Mouse (Mus musculus): ENCODE results near the gene Ifnz. TPM values are rescaled to one million over a fixed set of nuclear protein-coding genes. Genes with fewer than 3 reads are reported as not detected.
"Not testable (repeated sequence)": the region's sequence is repeated elsewhere in the genome, so short reads cannot be mapped to it uniquely, and the experiment has no call there.

Ifnz gene
- total RNA-seq (2021) (not detected), polyA plus RNA-seq (2012; rRNA removed) (not detected in 2 replicates)
- long read RNA-seq: 0 reads

- H3K79me2 ChIP-seq (replicated peaks; ENCODE audit: control insufficient read depth, insufficient read depth, low read length); H3K27ac ChIP-seq; H3K4me3 ChIP-seq; intact Hi-C loops (cut with DNase I); DNase-seq; H3K4me1 ChIP-seq (ENCODE audit: control insufficient read depth, insufficient read depth, low read length); H3K27me3 ChIP-seq (ENCODE audit: control insufficient read depth, insufficient read depth, low read length); H3K36me3 ChIP-seq (ENCODE audit: control insufficient read depth, insufficient read depth, low read length): not testable (repeated sequence)
- H3K9ac ChIP-seq (ENCODE audit: low read depth, low read length): peak within 1 kb of the TSS; percentile 60
- 16% methylated on average over 4 of the region's 7 CpGs for WGBS
Observed at GRCm38 (mm10) chr4:88781831-88782230, at the start of gene Ifnz. Gene Ifnz, plus strand, starts transcription at chr4:88782131.

DNA sequence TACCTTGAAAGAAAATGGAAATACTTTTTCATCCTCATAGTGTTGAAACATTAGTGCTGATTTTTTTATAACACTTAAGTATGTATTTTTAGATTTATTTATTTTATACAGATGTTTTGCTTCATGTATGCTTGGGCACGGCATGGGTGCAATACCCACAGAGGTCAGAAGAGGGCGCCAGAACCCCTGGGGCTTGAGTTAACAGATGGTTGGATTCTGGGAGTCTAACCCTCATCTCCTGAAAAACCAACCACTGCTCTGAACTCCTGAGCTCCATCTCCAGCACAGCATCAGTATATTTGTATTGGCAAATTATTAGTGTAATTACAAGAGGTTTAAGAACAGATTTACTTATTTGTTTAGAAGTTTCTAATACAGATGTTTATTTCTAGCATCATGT lies 43.5 kb upstream of the Ifnz start:
- WGBS: 1% methylated on average over 2 of the region's 2 CpGs

DNA sequence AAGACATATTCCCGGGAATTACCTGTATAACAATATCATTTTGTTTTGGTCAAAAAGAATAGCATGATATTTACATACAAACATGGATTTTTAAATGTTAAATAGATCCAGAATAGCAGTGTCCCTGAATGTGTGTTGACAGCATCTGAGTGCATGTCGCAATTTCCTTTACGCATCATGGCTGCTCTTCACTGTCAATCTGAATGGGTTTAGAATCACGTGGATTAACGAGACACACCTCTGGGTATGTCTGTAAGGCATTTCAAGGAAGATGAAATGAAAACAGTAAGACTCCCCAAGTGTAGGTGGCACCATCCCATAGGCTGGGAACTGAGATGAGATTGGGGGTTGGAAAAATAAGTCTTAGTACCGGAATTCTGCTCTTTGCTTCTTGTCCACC lies 42.9 kb upstream of the Ifnz start:
- Histone ChIP-seq H3K27me3 (ENCODE audit: control insufficient read depth, insufficient read depth, low read length) (no peaks in the 10 kb centered on the region), H3K79me2 (replicated peaks; ENCODE audit: control insufficient read depth, insufficient read depth, low read length) (no peaks in the 10 kb centered on the region), H3K9ac (ENCODE audit: low read depth, low read length) (no peak overlapping the region), H3K27ac (no peak overlapping the region), H3K4me1 (ENCODE audit: control insufficient read depth, insufficient read depth, low read length) (no peaks in the 10 kb centered on the region), H3K36me3 (ENCODE audit: control insufficient read depth, insufficient read depth, low read length) (no peaks in the 10 kb centered on the region), H3K4me3 (no peak overlapping the region)
- no peak for DNase-seq
- TF ChIP-seq EP300 (IDR thresholded peaks at IDR 0.05; ENCODE audit: insufficient read depth, low read depth, low read length): no peak
- no peak for TF ChIP-seq POLR2A (IDR thresholded peaks at IDR 0.05; ENCODE audit: insufficient read depth, low read depth, low read length)
- no peak for TF ChIP-seq CTCF (IDR thresholded peaks at IDR 0.05)
- intact Hi-C loops (cut with DNase I): loop anchor here (2.0 kb wide), 1 partner anchor 18 kb away; no protein-coding TSS in a partner anchor
- WGBS: 84% methylated on average over 6 of the region's 6 CpGs

More for the DNA sequence above, 43.5 kb upstream of the Ifnz start:
- no peaks in the 10 kb centered on the region for H3K4me1 ChIP-seq (ENCODE audit: control insufficient read depth, insufficient read depth, low read length)
- TF ChIP-seq CTCF (IDR thresholded peaks at IDR 0.05) (peak; percentile 100; the same call in 1 of the 2 replicates), EP300 (IDR thresholded peaks at IDR 0.05; ENCODE audit: insufficient read depth, low read depth, low read length) (peak; percentile 71; the same call in 1 of the 2 replicates), POLR2A (IDR thresholded peaks at IDR 0.05; ENCODE audit: insufficient read depth, low read depth, low read length) (no peak)
- H3K36me3 ChIP-seq (ENCODE audit: control insufficient read depth, insufficient read depth, low read length): no peaks in the 10 kb centered on the region
- no peak overlapping the region for H3K9ac ChIP-seq (ENCODE audit: low read depth, low read length)
- no peak overlapping the region for H3K4me3 ChIP-seq
- DNase-seq: peak; percentile 60 to 85
- H3K27me3 ChIP-seq (ENCODE audit: control insufficient read depth, insufficient read depth, low read length): no peaks in the 10 kb centered on the region
- no peaks in the 10 kb centered on the region for H3K79me2 ChIP-seq (replicated peaks; ENCODE audit: control insufficient read depth, insufficient read depth, low read length)
- no peak overlapping the region for H3K27ac ChIP-seq
- intact Hi-C loops (cut with DNase I): loop anchor here (2.0 kb wide), 1 partner anchor 18 kb away; no protein-coding TSS in a partner anchor

- WGBS: 68% methylated on average over 4 of the region's 4 CpGs
- Histone ChIP-seq H3K9ac (ENCODE audit: low read depth, low read length) (no peak overlapping the region), H3K36me3 (ENCODE audit: control insufficient read depth, insufficient read depth, low read length) (no peaks in the 10 kb centered on the region), H3K4me1 (ENCODE audit: control insufficient read depth, insufficient read depth, low read length) (no peaks in the 10 kb centered on the region), H3K27me3 (ENCODE audit: control insufficient read depth, insufficient read depth, low read length) (no peaks in the 10 kb centered on the region), H3K4me3 (no peak overlapping the region), H3K79me2 (replicated peaks; ENCODE audit: control insufficient read depth, insufficient read depth, low read length) (no peaks in the 10 kb centered on the region), H3K27ac (no peak overlapping the region)
- TF ChIP-seq POLR2A (IDR thresholded peaks at IDR 0.05; ENCODE audit: insufficient read depth, low read depth, low read length) (no peak), CTCF (IDR thresholded peaks at IDR 0.05) (no peak), EP300 (IDR thresholded peaks at IDR 0.05; ENCODE audit: insufficient read depth, low read depth, low read length) (no peak)
- DNase-seq: no peak
- intact Hi-C loops (cut with DNase I): no loop called here
Observed at GRCm38 (mm10) chr4:88741426-88741825, 40.5 kb upstream of the Ifnz start.

GRCm38 (mm10) chr4:88742771-88743371 lies 39.1 kb upstream of the Ifnz start:
- Histone ChIP-seq H3K27ac (no peak overlapping the region), H3K36me3 (ENCODE audit: control insufficient read depth, insufficient read depth, low read length) (no peaks in the 10 kb centered on the region), H3K27me3 (ENCODE audit: control insufficient read depth, insufficient read depth, low read length) (no peaks in the 10 kb centered on the region), H3K4me3 (no peak overlapping the region), H3K79me2 (replicated peaks; ENCODE audit: control insufficient read depth, insufficient read depth, low read length) (no peaks in the 10 kb centered on the region), H3K4me1 (ENCODE audit: control insufficient read depth, insufficient read depth, low read length) (no peaks in the 10 kb centered on the region), H3K9ac (ENCODE audit: low read depth, low read length) (no peak overlapping the region)
- intact Hi-C loops (cut with DNase I): no loop called here
- no peak for DNase-seq
- TF ChIP-seq CTCF (IDR thresholded peaks at IDR 0.05) (peak; percentile 37), POLR2A (IDR thresholded peaks at IDR 0.05; ENCODE audit: insufficient read depth, low read depth, low read length) (no peak)
- 70% methylated on average over 7 of the region's 7 CpGs for WGBS

- no peaks in the 10 kb centered on the region for H3K27me3 ChIP-seq (ENCODE audit: control insufficient read depth, insufficient read depth, low read length)
- intact Hi-C loops (cut with DNase I): no loop called here
- 58% methylated on average over 3 of the region's 3 CpGs for WGBS
Observed at GRCm38 (mm10) chr4:88744207-88744606, 37.7 kb upstream of the Ifnz start.

More at GRCm38 (mm10) chr4:88744207-88744606, 37.7 kb upstream of the Ifnz start:
- Histone ChIP-seq H3K4me3 (no peak overlapping the region), H3K27ac (no peak overlapping the region), H3K36me3 (ENCODE audit: control insufficient read depth, insufficient read depth, low read length) (no peaks in the 10 kb centered on the region), H3K9ac (ENCODE audit: low read depth, low read length) (no peak overlapping the region), H3K4me1 (ENCODE audit: control insufficient read depth, insufficient read depth, low read length) (no peaks in the 10 kb centered on the region), H3K79me2 (replicated peaks; ENCODE audit: control insufficient read depth, insufficient read depth, low read length) (no peaks in the 10 kb centered on the region)
- DNase-seq: no peak
- TF ChIP-seq CTCF (IDR thresholded peaks at IDR 0.05) (peak; percentile 39), POLR2A (IDR thresholded peaks at IDR 0.05; ENCODE audit: insufficient read depth, low read depth, low read length) (no peak)
